Mouse (Mus musculus) small intestine, adult 2 months (tissue): ENCODE measurements around the gene R3hdm4. TPM values are rescaled to one million over a fixed set of nuclear protein-coding genes. Genes with fewer than 3 reads are reported as not detected.

ENCODE experiments used
- H3K27ac ChIP-seq: fragments of 200-500 bp; 2 replicates; pipeline ENCODE4 v1.5.1; 2012; ENCODE audit warnings: low read depth, low read length, control low read depth, inconsistent platforms; ENCODE audit not compliant: insufficient read depth
- H3K27me3 ChIP-seq: fragments of 200-500 bp; 2 replicates; pipeline ENCODE4 v1.6.1; 2012; ENCODE audit warnings: mild to moderate bottlenecking, moderate library complexity, low read length, inconsistent platforms; ENCODE audit not compliant: control insufficient read depth, insufficient read depth
- H3K36me3 ChIP-seq: fragments of 200-500 bp; 2 replicates; pipeline ENCODE4 v1.6.1; 2012; ENCODE audit warnings: mild to moderate bottlenecking, low read length, control low read depth, inconsistent platforms; ENCODE audit not compliant: control insufficient read depth, insufficient read depth
- H3K4me1 ChIP-seq: fragments of 200-500 bp; 2 replicates; pipeline ENCODE4 v1.6.1; 2012; ENCODE audit warnings: low read length, inconsistent platforms, mixed read lengths; ENCODE audit not compliant: control insufficient read depth, insufficient read depth, insufficient read length
- H3K4me3 ChIP-seq: fragments of 200-500 bp; 2 replicates; pipeline ENCODE4 v1.5.1; 2012; ENCODE audit warnings: low read depth, mild to moderate bottlenecking, control low read depth, inconsistent platforms, low read length, moderate library complexity
- CTCF ChIP-seq: fragments of 200-500 bp; IDR thresholded peaks from 2 replicates; pipeline ENCODE4 v1.5.1; 2012; ENCODE audit warnings: low read depth, mild to moderate bottlenecking, control low read depth, inconsistent platforms, low read length, moderate library complexity, mixed read lengths; ENCODE audit not compliant: insufficient replicate concordance, insufficient read length; ENCODE audit errors: extremely low read depth
- POLR2A ChIP-seq: fragments of 200-500 bp; IDR thresholded peaks from 2 replicates; pipeline ENCODE4 v1.6.1; 2012; ENCODE audit warnings: low read depth, mild to moderate bottlenecking, control low read depth, inconsistent platforms, low read length, moderate library complexity
- WGBS: fragments of 180-500 bp; shearing (Covaris S2); methylation state at CpG from one replicate; pipeline ENCODE4 v1.1.7; 2018; 5-methylcytosine and 5-hydroxymethylcytosine counted together
- polyA plus RNA-seq: library from polyadenylated mRNA; depleted of rRNA; stranded (reverse); fragments of >200 nt; gene quantifications from 2 replicates; pipeline ENCODE4 v1.2.3, GENCODE M21; 2012

Gene R3hdm4
- polyA plus RNA-seq, 1 experiment: 104 TPM

GRCm38 (mm10) chr10:79928907-79929701, 8.1 kb upstream of the R3hdm4 start:
- WGBS: 57% methylated on average over 9 of the region's 9 CpGs
- Histone ChIP-seq H3K27me3 (peaks cover 6% of the 10 kb centered on the region), H3K36me3 (0 out of 2 replicates have a peak, but pooled peaks cover 2% of the 10 kb centered on the region), H3K4me1 (peaks cover 23% of the 10 kb centered on the region), H3K27ac (no peak overlapping the region), H3K4me3 (0 out of 2 replicates have a peak overlapping the region, but pooled peaks have one; percentile 83)
- no peak for TF ChIP-seq POLR2A
- no peak for TF ChIP-seq CTCF

GRCm38 (mm10) chr10:79928030-79928694, 7.2 kb upstream of the R3hdm4 start:
- H3K4me3 ChIP-seq: peak overlapping the region; percentile 83
- peaks cover 6% of the 10 kb centered on the region for H3K27me3 ChIP-seq
- no peak for TF ChIP-seq POLR2A
- TF ChIP-seq CTCF: no peak
- 0 out of 2 replicates have a peak, but pooled peaks cover 2% of the 10 kb centered on the region for H3K36me3 ChIP-seq
- peak overlapping the region; percentile 60 for H3K27ac ChIP-seq
- WGBS: 3% methylated on average over 29 of the region's 29 CpGs
- H3K4me1 ChIP-seq: peaks cover 15% of the 10 kb centered on the region

- peaks cover 6% of the 10 kb centered on the region for H3K27me3 ChIP-seq
- TF ChIP-seq POLR2A: no peak
- no peak for TF ChIP-seq CTCF
- H3K27ac ChIP-seq: peak overlapping the region; percentile 60
- peak overlapping the region; percentile 83 for H3K4me3 ChIP-seq
- under 1% methylated on average over 54 of the region's 54 CpGs for WGBS
- H3K36me3 ChIP-seq: 0 out of 2 replicates have a peak, but pooled peaks cover 2% of the 10 kb centered on the region
- H3K4me1 ChIP-seq: peaks cover 10% of the 10 kb centered on the region
These were observed 6.5 kb upstream of the R3hdm4 start for GRCm38 (mm10) chr10:79927324-79928029.

GRCm38 (mm10) chr10:79926491-79927323, 5.7 kb upstream of the R3hdm4 start, which contains the start of gene Arid3a:
TSS of gene Arid3a (plus strand) at chr10:79927043.
- Histone ChIP-seq H3K27ac (peak within 1 kb of the TSS; percentile 77), H3K4me1 (peaks cover 8% of the 10 kb centered on the region), H3K4me3 (peak within 1 kb of the TSS; percentile 83), H3K36me3 (no peaks in the 10 kb centered on the region), H3K27me3 (peaks cover 8% of the 10 kb centered on the region)
- under 1% methylated on average over 63 of the region's 63 CpGs for WGBS
- TF ChIP-seq CTCF: no peak
- peak; percentile 22; the same call in 1 of the 2 replicates for TF ChIP-seq POLR2A

GRCm38 (mm10) chr10:79925785-79926490, 4.9 kb upstream of the R3hdm4 start:
- 2% methylated on average over 15 of the region's 15 CpGs for WGBS

GRCm38 (mm10) chr10:79924998-79925784, 4.2 kb upstream of the R3hdm4 start:
- Histone ChIP-seq H3K4me3 (no peak overlapping the region), H3K27me3 (peaks cover 18% of the 10 kb centered on the region), H3K27ac (peak overlapping the region; percentile 74), H3K36me3 (no peaks in the 10 kb centered on the region), H3K4me1 (peaks cover 16% of the 10 kb centered on the region)
- WGBS: 14% methylated on average over 29 of the region's 29 CpGs
- TF ChIP-seq CTCF (peak; percentile 100), POLR2A (no peak)

More at GRCm38 (mm10) chr10:79925785-79926490, 4.9 kb upstream of the R3hdm4 start:
- Histone ChIP-seq H3K4me3 (peak overlapping the region; percentile 83), H3K36me3 (no peaks in the 10 kb centered on the region), H3K27ac (peak overlapping the region; percentile 74), H3K4me1 (peaks cover 14% of the 10 kb centered on the region), H3K27me3 (peaks cover 15% of the 10 kb centered on the region)
- TF ChIP-seq POLR2A: no peak
